Mouse (Mus musculus) thymus, adult 2 months (tissue): Measurements from ENCODE around the gene Esam. TPM values are rescaled to one million over a fixed set of nuclear protein-coding genes. Genes with fewer than 3 reads are reported as not detected.

Source experiments
- DNase-seq: peaks from one replicate; pipeline ENCODE4 v3.0.0; 2021
- H3K27ac ChIP-seq: fragments of 200-500 bp; 2 replicates; pipeline ENCODE4 v1.5.1; 2012; ENCODE audit warnings: low read length, control low read depth; ENCODE audit not compliant: control insufficient read depth, insufficient read depth
- H3K27me3 ChIP-seq: fragments of 200-500 bp; 2 replicates; pipeline ENCODE4 v1.6.1; 2012; ENCODE audit warnings: mild to moderate bottlenecking, low read length, moderate library complexity, mixed read lengths; ENCODE audit not compliant: control insufficient read depth, insufficient read depth
- H3K36me3 ChIP-seq: fragments of 200-500 bp; 2 replicates; pipeline ENCODE4 v1.6.1; 2012; ENCODE audit warnings: mild to moderate bottlenecking, low read length, moderate library complexity; ENCODE audit not compliant: control insufficient read depth, insufficient read depth
- H3K4me1 ChIP-seq: fragments of 200-500 bp; replicated peaks from 2 replicates; pipeline ENCODE4 v1.6.1; 2012; ENCODE audit warnings: low read length; ENCODE audit not compliant: control insufficient read depth, insufficient read depth
- H3K4me3 ChIP-seq: fragments of 200-500 bp; 2 replicates; pipeline ENCODE4 v1.5.1; 2012; ENCODE audit warnings: mild to moderate bottlenecking, low read length, control low read depth, moderate library complexity; ENCODE audit not compliant: control insufficient read depth, insufficient read depth
- CTCF ChIP-seq: fragments of 200-500 bp; IDR thresholded peaks from 2 replicates; pipeline ENCODE4 v1.5.1; 2012; ENCODE audit warnings: mild to moderate bottlenecking, control low read depth, low read length, moderate library complexity, borderline replicate concordance; ENCODE audit not compliant: control insufficient read depth, poor library complexity, insufficient read depth; ENCODE audit errors: extremely low read depth
- POLR2A ChIP-seq: fragments of 200-500 bp; IDR thresholded peaks from 2 replicates; pipeline ENCODE4 v1.6.1; 2012; ENCODE audit warnings: mild to moderate bottlenecking, low read length, control low read depth, moderate library complexity; ENCODE audit not compliant: control insufficient read depth, poor library complexity, insufficient read depth; ENCODE audit errors: extremely low read depth
- WGBS: fragments of 180-500 bp; shearing (Covaris S2); methylation state at CpG from one replicate; pipeline ENCODE4 v1.1.7; 2018; 5-methylcytosine and 5-hydroxymethylcytosine counted together
- polyA plus RNA-seq: library from polyadenylated mRNA; depleted of rRNA; stranded (reverse); fragments of >200 nt; gene quantifications from 2 replicates; pipeline ENCODE4 v1.2.3, GENCODE M21; 2012; rRNA removed

Gene Esam
- polyA plus RNA-seq, 1 experiment = 14.1 TPM

- Histone ChIP-seq H3K4me1 (no peaks in the 10 kb centered on the region), H3K36me3 (no peaks in the 10 kb centered on the region), H3K27me3 (no peaks in the 10 kb centered on the region), H3K27ac (no peak overlapping the region), H3K4me3 (no peak overlapping the region)
- 93% methylated on average over 5 of the region's 5 CpGs for WGBS
- no peak for TF ChIP-seq POLR2A
- no peak for TF ChIP-seq CTCF
- no peak for DNase-seq
These were observed 55.7 kb downstream of the Esam start for GRCm38 (mm10) chr9:37583594-37583993.

- H3K36me3 ChIP-seq = no peaks in the 10 kb centered on the region
- WGBS = 92% methylated on average over 4 of the region's 4 CpGs
- TF ChIP-seq CTCF (no peak), POLR2A (no peak)
- H3K4me3 ChIP-seq = no peak overlapping the region
- no peak overlapping the region for H3K27ac ChIP-seq
- H3K27me3 ChIP-seq = no peaks in the 10 kb centered on the region
- DNase-seq = no peak
- no peaks in the 10 kb centered on the region for H3K4me1 ChIP-seq
These were observed 58.8 kb downstream of the Esam start for GRCm38 (mm10) chr9:37586718-37587117.

Other genes starting within 250 kb of the Esam start
- 6.2 and 10.7 TPM in 2 replicates for gene Ccdc15, start 179.6 kb upstream of the Esam start, polyA plus RNA-seq
- gene Hepacam, start 160.7 kb upstream of the Esam start, polyA plus RNA-seq = 0.09 and 0.14 TPM in 2 replicates
- 5.5 and 6.6 TPM in 2 replicates for gene Robo4, start 126.2 kb upstream of the Esam start, polyA plus RNA-seq
- 0.78 and 0.94 TPM in 2 replicates for gene Robo3, start 94.8 kb upstream of the Esam start, polyA plus RNA-seq
- gene Msantd2, start 38.8 kb upstream of the Esam start, polyA plus RNA-seq = 42.8 and 42.9 TPM in 2 replicates
- gene Vsig2, start 11.2 kb downstream of the Esam start, polyA plus RNA-seq = 1.5 and 3.3 TPM in 2 replicates
- 14.2 and 16.2 TPM in 2 replicates for gene Nrgn, start 24.8 kb downstream of the Esam start, polyA plus RNA-seq
- gene Siae, start 27.6 kb downstream of the Esam start, polyA plus RNA-seq = 9.0 and 10.0 TPM in 2 replicates
- 0.20 and 0.47 TPM in 2 replicates for gene Spa17, start 85.6 kb downstream of the Esam start, polyA plus RNA-seq
- 46.5 and 54.2 TPM in 2 replicates for gene Tbrg1, start 129.2 kb downstream of the Esam start, polyA plus RNA-seq
- gene Panx3, start 141.2 kb downstream of the Esam start, polyA plus RNA-seq = not detected in 2 replicates
- gene Olfr160, start 188.2 kb downstream of the Esam start, polyA plus RNA-seq = not detected in 2 replicates
- not detected in 2 replicates for gene Olfr874, start 217.0 kb downstream of the Esam start, polyA plus RNA-seq
- gene Olfr875, start 243.8 kb downstream of the Esam start, polyA plus RNA-seq = not detected in 2 replicates